Mouse (Mus musculus) ovary, postnatal 36 days (tissue): Measurements from ENCODE around the gene Lamtor3.
"Not testable (repeated sequence)": the region's sequence is repeated elsewhere in the genome, so short reads cannot be mapped to it uniquely, and the experiment has no call there.

Experiments
- DNase-seq: peaks from one replicate; pipeline ENCODE4 v3.0.0; 2022; ENCODE audit warnings: low spot score, mixed read lengths

The Lamtor3 gene

GRCm38 (mm10) chr3:137918172-137918931 lies at the start of gene Lamtor3:
Gene Lamtor3, plus strand, starts transcription at chr3:137918506.
- peak; percentile 86 for DNase-seq

GRCm38 (mm10) chr3:137869395-137869794 lies 48.9 kb upstream of the Lamtor3 start:
- no peak for DNase-seq

GRCm38 (mm10) chr3:137879313-137879712 lies 39.0 kb upstream of the Lamtor3 start:
- DNase-seq = no peak

- DNase-seq = no peak
These were observed 38.1 kb upstream of the Lamtor3 start for GRCm38 (mm10) chr3:137880109-137880748.

DNA sequence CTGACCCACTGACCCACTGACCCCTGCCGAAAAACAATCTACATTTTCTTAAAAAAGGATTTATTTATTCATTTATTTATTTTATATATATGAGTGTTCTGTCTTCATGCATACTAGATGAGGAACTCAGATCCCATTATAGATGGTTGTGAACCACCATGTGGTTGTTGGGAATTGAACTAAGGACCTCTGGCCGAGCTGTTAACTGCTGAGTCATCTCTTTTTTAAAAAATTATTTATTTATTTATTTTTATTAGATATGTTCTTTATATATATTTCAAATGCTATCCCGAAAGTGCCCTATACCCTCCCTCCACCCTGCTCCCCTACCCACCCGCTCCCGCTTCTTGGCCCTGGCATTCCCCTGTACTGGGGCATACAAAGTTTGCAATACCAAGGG lies 37.2 kb upstream of the Lamtor3 start:
- DNase-seq = no peak

GRCm38 (mm10) chr3:137887961-137888360 lies 30.3 kb upstream of the Lamtor3 start:
- DNase-seq = no peak

DNA sequence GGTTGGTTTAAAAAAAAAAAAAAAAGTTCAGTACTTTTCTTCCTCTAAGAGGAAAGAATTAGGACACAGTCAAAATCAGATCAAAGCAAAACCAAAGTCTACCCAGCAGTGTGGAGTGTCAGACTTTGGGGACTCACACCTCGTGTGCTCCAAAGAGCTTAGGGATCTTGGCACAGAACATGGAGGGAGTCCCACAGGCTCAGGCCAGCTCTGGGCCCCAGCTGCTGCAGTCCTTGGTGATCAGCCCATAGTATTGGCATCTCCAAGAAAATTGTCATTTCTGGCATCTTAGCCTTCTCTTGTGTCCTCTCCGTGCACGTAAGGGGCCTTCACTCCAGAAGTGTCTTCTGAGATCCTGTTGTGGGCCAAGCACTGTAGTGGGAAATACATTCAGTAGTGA lies 27.2 kb upstream of the Lamtor3 start:
- DNase-seq = no peak

DNA sequence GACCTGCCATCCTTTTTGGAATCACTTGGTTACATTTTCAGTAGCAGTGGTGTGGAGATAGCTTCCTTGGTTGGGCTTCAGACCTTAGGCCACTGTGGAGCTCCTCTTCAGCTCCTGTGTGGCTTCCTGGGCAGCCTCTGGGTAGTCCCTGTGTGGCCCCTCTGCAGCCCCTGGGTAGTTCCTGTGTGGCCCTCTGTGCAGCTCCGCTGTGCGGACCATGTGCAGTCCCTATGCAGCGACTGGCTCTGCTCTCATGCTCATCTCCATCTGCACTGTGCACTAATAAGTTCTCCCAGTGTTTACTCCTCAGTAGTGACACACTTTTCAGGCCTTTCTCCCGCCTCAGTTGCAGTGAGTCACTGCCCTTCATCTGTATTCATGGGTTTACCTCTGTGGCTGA lies 26.2 kb upstream of the Lamtor3 start:
- no peak for DNase-seq

GRCm38 (mm10) chr3:137893789-137894188 lies 24.5 kb upstream of the Lamtor3 start:
- DNase-seq = no peak

DNA sequence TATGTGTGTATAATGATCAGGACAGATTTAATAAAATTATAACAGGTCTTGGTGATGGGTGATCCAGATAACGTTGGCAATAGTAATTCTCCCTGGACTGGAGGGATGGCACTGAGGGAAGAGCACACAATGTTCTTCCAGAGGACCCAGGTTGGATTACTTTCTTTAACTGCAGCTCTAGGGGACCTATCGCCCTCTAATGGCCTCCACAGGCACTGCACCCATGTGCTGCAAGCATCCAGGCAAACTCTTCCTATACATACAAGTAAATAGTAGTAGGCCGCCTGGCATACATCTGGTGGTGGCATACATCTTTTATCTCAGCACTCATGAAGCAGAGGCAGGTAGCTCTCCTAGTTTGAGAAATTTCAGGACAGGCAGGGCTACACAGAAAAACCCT lies 23.1 kb upstream of the Lamtor3 start:
- no peak for DNase-seq

DNA sequence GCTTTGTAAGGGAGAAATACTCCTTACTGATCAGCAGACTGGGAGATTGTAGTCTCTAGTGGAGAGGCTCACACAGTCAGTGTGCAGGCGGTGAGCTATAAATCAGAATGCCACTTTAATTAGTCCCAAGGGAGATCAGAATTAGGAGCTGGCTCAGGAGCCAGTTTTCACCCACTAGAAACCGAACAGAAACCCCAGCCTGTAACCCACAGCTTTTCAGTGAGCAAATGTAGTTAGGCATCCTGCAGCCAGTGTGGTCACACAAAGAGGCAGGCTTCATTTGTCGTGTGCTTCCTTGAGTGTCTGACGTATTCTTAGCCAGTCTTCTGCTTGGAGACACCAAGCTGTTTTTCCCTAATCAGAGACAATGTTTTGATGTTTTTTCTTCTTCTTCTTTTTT lies 21.9 kb upstream of the Lamtor3 start:
- DNase-seq = no peak

- DNase-seq = no peak
These were observed 21.4 kb upstream of the Lamtor3 start for GRCm38 (mm10) chr3:137896867-137897266.

DNA sequence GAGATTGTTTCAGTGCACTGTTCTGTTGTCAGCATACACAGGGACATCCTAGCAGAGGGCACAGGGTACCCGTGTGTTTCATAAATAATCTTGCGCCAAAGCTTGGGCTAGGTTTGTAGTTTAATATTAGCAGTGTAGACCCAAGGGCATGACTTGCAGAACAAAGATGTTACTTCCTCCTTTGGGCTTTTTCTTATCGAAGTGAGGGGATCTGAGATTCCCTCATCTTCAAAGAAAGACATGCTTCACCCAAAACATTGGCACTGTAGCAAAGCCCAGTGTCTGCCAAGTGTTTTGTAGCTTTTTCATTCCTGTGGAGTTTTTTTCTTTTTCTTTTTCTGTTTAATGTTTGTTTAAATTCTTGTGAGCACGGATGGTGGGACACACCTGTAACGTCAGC lies 20.6 kb upstream of the Lamtor3 start:
- DNase-seq = no peak

DNA sequence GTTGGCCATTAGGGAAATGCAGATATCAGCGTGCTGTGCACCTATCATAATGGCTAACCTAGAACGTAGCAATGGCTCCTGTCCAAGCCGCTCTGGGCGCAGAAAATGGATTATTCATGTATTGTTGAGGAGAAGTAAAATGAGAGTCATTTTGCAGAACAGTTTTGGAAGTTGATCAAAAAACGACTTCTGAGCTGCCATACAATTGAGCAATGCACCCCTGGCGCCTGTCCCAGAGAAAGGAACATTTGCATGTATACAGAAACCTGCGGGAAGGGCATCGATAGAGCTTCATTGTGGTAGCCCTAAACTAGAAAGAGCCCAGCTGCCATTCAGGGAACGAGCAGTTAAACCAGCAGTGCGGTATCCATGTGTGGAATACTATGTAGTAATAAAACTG lies 18.2 kb upstream of the Lamtor3 start:
- DNase-seq = no peak

GRCm38 (mm10) chr3:137913093-137913492 lies 5.2 kb upstream of the Lamtor3 start:
- DNase-seq = no peak

GRCm38 (mm10) chr3:137914567-137914966 lies 3.7 kb upstream of the Lamtor3 start:
- DNase-seq = not testable (repeated sequence)

DNA sequence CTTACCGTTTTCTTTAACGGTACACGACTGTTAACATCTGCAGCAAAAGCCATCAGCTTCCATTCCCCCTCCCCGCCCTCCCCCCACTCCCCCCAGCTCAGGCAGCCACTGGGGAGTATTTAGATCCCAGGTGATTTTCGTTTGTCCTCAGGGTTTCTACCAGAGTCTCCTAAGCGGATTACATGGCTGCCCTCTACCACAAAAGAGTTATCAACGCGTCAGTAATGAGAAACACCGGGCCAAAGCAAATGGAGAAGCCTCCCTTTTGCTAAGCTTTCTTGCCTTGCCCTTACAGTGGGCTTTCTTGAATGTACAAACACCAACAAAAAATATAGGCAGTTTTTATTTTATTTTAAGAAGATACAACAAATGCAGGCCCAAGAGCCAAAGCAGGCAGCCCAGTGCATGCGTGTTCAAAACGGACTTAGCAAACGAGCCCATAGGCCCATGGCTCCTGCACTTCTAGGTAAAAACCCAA lies 573 bp upstream of the Lamtor3 start:
- DNase-seq = no peak

- DNase-seq = no peak
These were observed 616 bp downstream of the Lamtor3 start for GRCm38 (mm10) chr3:137918932-137919311.

- no peak for DNase-seq
These were observed 1.1 kb downstream of the Lamtor3 start for GRCm38 (mm10) chr3:137919398-137919797.

DNA sequence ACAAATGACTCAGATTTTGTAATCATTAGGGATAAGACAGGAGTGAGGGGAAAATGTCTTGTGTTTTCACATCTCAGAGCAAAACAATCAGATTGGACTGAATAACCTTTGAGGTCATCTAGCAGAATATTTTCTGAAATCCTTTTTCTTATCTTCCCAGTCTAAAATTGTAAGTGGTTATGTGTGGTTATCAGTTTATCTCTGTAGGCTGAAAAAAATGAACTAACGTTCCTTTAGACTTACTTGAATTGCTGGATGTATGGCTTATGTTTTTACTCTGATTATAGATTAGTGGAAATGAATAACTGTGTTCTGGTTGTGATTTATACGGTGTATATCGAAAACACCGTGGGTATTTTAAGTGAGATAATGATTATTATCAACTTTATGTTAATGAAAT lies 2.3 kb downstream of the Lamtor3 start:
- DNase-seq = no peak

- DNase-seq = no peak
These were observed 8.7 kb downstream of the Lamtor3 start for GRCm38 (mm10) chr3:137927010-137927409.

DNA sequence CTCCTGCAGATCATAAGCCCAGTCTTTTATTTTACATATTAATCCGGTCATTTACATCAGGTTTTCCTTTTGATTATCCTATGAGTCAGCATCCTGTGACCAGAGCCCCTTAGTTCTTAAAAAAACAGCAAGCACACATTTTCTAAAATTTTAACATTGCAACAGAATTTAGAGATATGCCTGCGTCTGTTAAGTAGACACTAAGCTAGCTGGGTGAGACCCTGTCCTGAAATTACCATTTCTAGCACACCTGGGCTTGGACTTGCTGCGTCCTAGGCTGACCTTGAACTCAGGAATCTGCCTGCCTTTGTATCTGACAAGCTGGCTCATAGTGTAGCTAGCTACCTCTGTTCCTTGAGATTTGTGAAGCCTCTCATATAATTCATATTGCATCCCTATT lies 11.6 kb downstream of the Lamtor3 start:
- no peak for DNase-seq

DNA sequence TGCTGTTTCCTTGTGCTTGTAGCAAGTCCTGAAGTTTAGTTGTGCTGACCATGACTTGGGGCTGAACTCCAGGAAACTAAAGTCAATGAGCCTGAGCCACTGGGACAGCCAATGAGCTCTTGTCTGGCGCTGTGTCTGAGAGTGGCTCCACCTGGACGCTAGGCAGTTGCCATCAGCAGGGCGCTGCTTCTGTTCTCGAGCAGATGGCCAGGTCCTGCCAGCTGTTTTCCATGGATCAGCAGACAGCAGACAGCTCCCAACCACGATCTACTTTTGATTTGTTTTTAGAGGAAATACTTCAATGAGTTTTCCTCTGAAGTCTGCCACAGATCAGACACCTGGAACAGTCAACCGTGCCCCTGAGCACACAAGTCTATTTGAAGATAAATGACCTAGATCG lies 14.4 kb downstream of the Lamtor3 start:
- no peak for DNase-seq

DNA sequence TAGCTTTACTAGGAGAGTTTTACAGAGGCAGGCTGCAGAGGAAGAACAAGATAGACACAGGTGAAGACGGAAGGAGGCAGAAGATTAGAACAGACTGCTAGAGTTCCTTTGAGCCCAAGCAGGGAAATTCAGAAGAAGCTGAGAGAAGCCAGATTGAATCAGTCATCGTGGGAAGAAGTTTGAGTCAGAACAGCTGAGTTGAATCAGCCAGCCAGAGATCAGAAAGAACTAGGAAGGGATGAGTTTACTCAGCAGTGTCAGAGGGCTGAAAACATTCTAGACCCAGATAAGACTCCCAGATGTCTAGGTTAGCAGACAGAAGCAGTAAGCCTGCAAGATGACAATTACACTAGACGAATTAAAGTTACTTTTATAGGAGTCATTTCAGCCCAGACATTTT lies 15.7 kb downstream of the Lamtor3 start:
- DNase-seq = no peak
